Mouse (Mus musculus): ENCODE data around the gene Tmem81. TPM values are rescaled to one million over a fixed set of nuclear protein-coding genes. Genes with fewer than 3 reads are reported as not detected.

Gene Tmem81
- polyA plus RNA-seq, 1 experiment from 2014 or later = 1.4 TPM

GRCm38 (mm10) chr1:132483234-132483633, 22.8 kb upstream of the Tmem81 start:
- 94% methylated on average over 3 of the region's 3 CpGs for WGBS
- Histone ChIP-seq H3K27ac (no peak overlapping the region), H3K9me3 (no peaks in the 10 kb centered on the region), H3K27me3 (ENCODE audit: poor library complexity, severe bottlenecking) (no peaks in the 10 kb centered on the region), H3K36me3 (replicated peaks) (peaks cover 45% of the 10 kb centered on the region), H3K4me1 (peaks cover 11% of the 10 kb centered on the region), H3K4me3 (no peak overlapping the region)
- no peak for DNase-seq (ENCODE audit: extremely low spot score, low spot score)

GRCm38 (mm10) chr1:132483759-132484158, 22.3 kb upstream of the Tmem81 start:
- no peak for DNase-seq (ENCODE audit: extremely low spot score, low spot score)

GRCm38 (mm10) chr1:132500535-132500934, 5.5 kb upstream of the Tmem81 start:
- peaks cover 95% of the 10 kb centered on the region for H3K36me3 ChIP-seq (replicated peaks)
- H3K27me3 ChIP-seq (ENCODE audit: poor library complexity, severe bottlenecking) = no peaks in the 10 kb centered on the region
- H3K9me3 ChIP-seq = no peaks in the 10 kb centered on the region
- no peaks in the 10 kb centered on the region for H3K4me1 ChIP-seq
- DNase-seq (ENCODE audit: extremely low spot score, low spot score) = no peak
- no peak overlapping the region for H3K27ac ChIP-seq
- 94% methylated on average over 2 of the region's 2 CpGs for WGBS
- H3K4me3 ChIP-seq = no peak overlapping the region

More at GRCm38 (mm10) chr1:132483759-132484158, 22.3 kb upstream of the Tmem81 start:
- no peak overlapping the region for H3K4me3 ChIP-seq
- 90% methylated on average over 6 of the region's 6 CpGs for WGBS
- H3K27me3 ChIP-seq (ENCODE audit: poor library complexity, severe bottlenecking) = no peaks in the 10 kb centered on the region
- H3K4me1 ChIP-seq = peaks cover 6% of the 10 kb centered on the region
- no peaks in the 10 kb centered on the region for H3K9me3 ChIP-seq
- H3K27ac ChIP-seq = no peak overlapping the region
- peaks cover 50% of the 10 kb centered on the region for H3K36me3 ChIP-seq (replicated peaks)

GRCm38 (mm10) chr1:132505155-132505554, 875 bp upstream of the Tmem81 start:
- H3K27ac ChIP-seq = no peak overlapping the region
- no peak for DNase-seq (ENCODE audit: extremely low spot score, low spot score)
- H3K9me3 ChIP-seq = no peaks in the 10 kb centered on the region
- no peak overlapping the region for H3K4me3 ChIP-seq
- H3K36me3 ChIP-seq (replicated peaks) = peaks cover 93% of the 10 kb centered on the region
- no peaks in the 10 kb centered on the region for H3K27me3 ChIP-seq (ENCODE audit: poor library complexity, severe bottlenecking)
- H3K4me1 ChIP-seq = no peaks in the 10 kb centered on the region
- WGBS = 95% methylated on average over 5 of the region's 5 CpGs

- H3K36me3 ChIP-seq (replicated peaks) = peaks cover 78% of the 10 kb centered on the region
- no peak for DNase-seq (ENCODE audit: extremely low spot score, low spot score)
- no peaks in the 10 kb centered on the region for H3K9me3 ChIP-seq
- no peak overlapping the region for H3K4me3 ChIP-seq
- H3K27ac ChIP-seq = no peak overlapping the region
- peaks cover 4% of the 10 kb centered on the region for H3K4me1 ChIP-seq
- WGBS = 91% methylated on average over 7 of the region's 7 CpGs
- no peaks in the 10 kb centered on the region for H3K27me3 ChIP-seq (ENCODE audit: poor library complexity, severe bottlenecking)
Observed at GRCm38 (mm10) chr1:132506656-132507055, 626 bp downstream of the Tmem81 start.

- Histone ChIP-seq H3K27me3 (ENCODE audit: poor library complexity, severe bottlenecking) (no peaks in the 10 kb centered on the region), H3K9me3 (no peaks in the 10 kb centered on the region), H3K4me3 (no peak overlapping the region), H3K27ac (no peak overlapping the region), H3K36me3 (replicated peaks) (peaks cover 48% of the 10 kb centered on the region), H3K4me1 (peaks cover 10% of the 10 kb centered on the region)
- no peak for DNase-seq (ENCODE audit: extremely low spot score, low spot score)
- 89% methylated on average over 5 of the region's 5 CpGs for whole genome bisulfite sequencing
Observed at GRCm38 (mm10) chr1:132509771-132510170, 3.7 kb downstream of the Tmem81 start.

- Histone ChIP-seq H3K9me3 (no peaks in the 10 kb centered on the region), H3K4me1 (peaks cover 10% of the 10 kb centered on the region), H3K27ac (no peak overlapping the region), H3K27me3 (ENCODE audit: poor library complexity, severe bottlenecking) (no peaks in the 10 kb centered on the region), H3K4me3 (no peak overlapping the region), H3K36me3 (replicated peaks) (peaks cover 31% of the 10 kb centered on the region)
- WGBS = 69% methylated on average over 8 of the region's 8 CpGs
- DNase-seq (ENCODE audit: extremely low spot score, low spot score) = no peak
Observed at GRCm38 (mm10) chr1:132511521-132511920, 5.5 kb downstream of the Tmem81 start.

- H3K27ac ChIP-seq = no peak overlapping the region
- DNase-seq (ENCODE audit: extremely low spot score, low spot score) = no peak
- WGBS = 85% methylated on average over 8 of the region's 8 CpGs
- H3K9me3 ChIP-seq = no peaks in the 10 kb centered on the region
- H3K4me3 ChIP-seq = no peak overlapping the region
- peaks cover 25% of the 10 kb centered on the region for H3K36me3 ChIP-seq (replicated peaks)
- no peaks in the 10 kb centered on the region for H3K27me3 ChIP-seq (ENCODE audit: poor library complexity, severe bottlenecking)
- H3K4me1 ChIP-seq = peaks cover 10% of the 10 kb centered on the region
Observed at GRCm38 (mm10) chr1:132512106-132512505, 6.1 kb downstream of the Tmem81 start.

GRCm38 (mm10) chr1:132515339-132515738, 9.3 kb downstream of the Tmem81 start:
- no peak for DNase-seq (ENCODE audit: extremely low spot score, low spot score)
- Histone ChIP-seq H3K4me1 (peaks cover 15% of the 10 kb centered on the region), H3K9me3 (no peaks in the 10 kb centered on the region), H3K27ac (no peak overlapping the region), H3K27me3 (ENCODE audit: poor library complexity, severe bottlenecking) (no peaks in the 10 kb centered on the region), H3K4me3 (no peak overlapping the region), H3K36me3 (replicated peaks) (no peaks in the 10 kb centered on the region)
- WGBS = 93% methylated on average over 12 of the region's 12 CpGs

- Histone ChIP-seq H3K36me3 (replicated peaks) (no peaks in the 10 kb centered on the region), H3K27me3 (ENCODE audit: poor library complexity, severe bottlenecking) (no peaks in the 10 kb centered on the region), H3K4me3 (no peak overlapping the region), H3K4me1 (peaks cover 24% of the 10 kb centered on the region), H3K9me3 (no peaks in the 10 kb centered on the region), H3K27ac (no peak overlapping the region)
- no peak for DNase-seq (ENCODE audit: extremely low spot score, low spot score)
- WGBS = 92% methylated on average over 11 of the region's 11 CpGs
Observed at GRCm38 (mm10) chr1:132516776-132517175, 10.7 kb downstream of the Tmem81 start.

- Histone ChIP-seq H3K27ac (no peak overlapping the region), H3K27me3 (ENCODE audit: poor library complexity, severe bottlenecking) (0 out of 2 replicates have a peak, but pooled peaks cover 4% of the 10 kb centered on the region), H3K4me3 (no peak overlapping the region), H3K4me1 (peaks cover 21% of the 10 kb centered on the region), H3K36me3 (replicated peaks) (no peaks in the 10 kb centered on the region), H3K9me3 (no peaks in the 10 kb centered on the region)
- DNase-seq (ENCODE audit: extremely low spot score, low spot score) = no peak
- WGBS = 90% methylated on average over 18 of the region's 18 CpGs
Observed at GRCm38 (mm10) chr1:132518621-132519020, 12.6 kb downstream of the Tmem81 start.

- H3K4me3 ChIP-seq = no peak overlapping the region
- 0 out of 2 replicates have a peak, but pooled peaks cover 4% of the 10 kb centered on the region for H3K27me3 ChIP-seq (ENCODE audit: poor library complexity, severe bottlenecking)
- DNase-seq (ENCODE audit: extremely low spot score, low spot score) = no peak
- peak overlapping the region; percentile 54; the same call in 1 of the 2 replicates for H3K27ac ChIP-seq
- no peaks in the 10 kb centered on the region for H3K9me3 ChIP-seq
- peaks cover 19% of the 10 kb centered on the region for H3K4me1 ChIP-seq
- WGBS = 90% methylated on average over 11 of the region's 11 CpGs
- no peaks in the 10 kb centered on the region for H3K36me3 ChIP-seq (replicated peaks)
Observed at GRCm38 (mm10) chr1:132519734-132520133, 13.7 kb downstream of the Tmem81 start.

GRCm38 (mm10) chr1:132520764-132521163, 14.7 kb downstream of the Tmem81 start:
- WGBS = 26% methylated on average over 4 of the region's 6 CpGs
- H3K4me3 ChIP-seq = no peak overlapping the region
- H3K36me3 ChIP-seq (replicated peaks) = no peaks in the 10 kb centered on the region
- peak; percentile 38 for DNase-seq (ENCODE audit: extremely low spot score, low spot score)
- H3K4me1 ChIP-seq = peaks cover 22% of the 10 kb centered on the region
- no peaks in the 10 kb centered on the region for H3K9me3 ChIP-seq
- peaks cover 11% of the 10 kb centered on the region for H3K27me3 ChIP-seq (ENCODE audit: poor library complexity, severe bottlenecking)
- no peak overlapping the region for H3K27ac ChIP-seq

GRCm38 (mm10) chr1:132523048-132523447, 17.0 kb downstream of the Tmem81 start:
- H3K27ac ChIP-seq = no peak overlapping the region
- peaks cover 29% of the 10 kb centered on the region for H3K4me1 ChIP-seq
- H3K9me3 ChIP-seq = no peaks in the 10 kb centered on the region
- H3K4me3 ChIP-seq = no peak overlapping the region
- DNase-seq (ENCODE audit: extremely low spot score, low spot score) = no peak
- peaks cover 14% of the 10 kb centered on the region for H3K27me3 ChIP-seq (ENCODE audit: poor library complexity, severe bottlenecking)
- no peaks in the 10 kb centered on the region for H3K36me3 ChIP-seq (replicated peaks)
- 88% methylated on average over 8 of the region's 8 CpGs for WGBS

All from forebrain, embryonic 10.5 days (tissue).